Mouse (Mus musculus): ENCODE measurements around the gene Gm47791. TPM values are rescaled to one million over a fixed set of nuclear protein-coding genes. Genes with fewer than 3 reads are reported as not detected.

Gene Gm47791
- not detected for polyA plus RNA-seq (2014; fragmentation: Illumina TruSeq; extraction: RNeasy Lipid Tissue Mini Kit (QIAGEN cat#74804))

DNA sequence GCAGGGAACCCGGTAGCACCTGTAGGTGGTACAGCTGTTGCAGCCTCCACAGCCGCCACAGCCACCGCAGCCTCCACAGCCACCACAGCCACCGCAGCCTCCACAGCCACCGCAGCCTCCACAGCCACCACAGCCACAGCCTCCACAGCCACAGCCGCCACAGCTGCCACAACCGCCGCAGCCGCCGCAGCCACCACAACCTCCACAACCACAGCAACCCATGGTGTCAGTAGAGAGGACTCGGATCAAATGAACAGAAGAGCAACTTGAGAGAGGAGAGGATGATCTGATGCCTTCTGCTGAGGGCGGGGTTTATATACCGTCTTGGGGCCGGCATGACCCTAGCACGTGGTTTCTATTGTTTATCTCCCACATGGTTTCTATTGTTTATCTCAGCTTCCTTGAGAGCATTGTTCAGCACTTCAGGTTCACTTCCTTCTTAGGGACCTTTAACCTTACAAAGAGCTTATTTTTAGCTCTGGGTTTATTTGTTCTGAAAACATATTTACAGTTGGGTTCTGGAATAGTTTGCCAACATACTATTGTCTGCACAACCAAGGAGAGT, at the start of gene Gm47791:
Gm47791 (minus strand) TSS at position 222 of the 565 bp plus-strand sequence.

DNA sequence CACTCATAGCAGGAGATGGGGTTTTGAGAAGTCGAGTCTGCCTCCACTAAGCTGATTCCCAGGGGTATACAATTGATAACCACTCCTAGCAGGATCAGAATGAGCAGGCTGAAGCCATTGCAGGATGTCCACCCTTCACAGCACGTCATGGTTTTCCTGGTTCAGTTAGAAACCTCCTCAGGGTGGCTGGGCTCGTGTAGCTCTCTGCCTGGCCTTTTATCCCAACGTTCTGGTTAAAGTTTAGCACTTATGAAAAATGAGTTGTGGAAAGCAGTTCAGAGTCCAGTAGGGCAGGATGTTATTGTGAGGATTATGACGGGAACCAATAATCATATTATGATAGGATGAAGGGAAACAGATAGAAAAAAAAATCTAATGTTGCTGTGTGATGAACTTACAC, 2.8 kb downstream of the Gm47791 start, which contains the start of gene Tm4sf20:
Tm4sf20 (minus strand) TSS at position 193 of the 400 bp plus-strand sequence.

DNA sequence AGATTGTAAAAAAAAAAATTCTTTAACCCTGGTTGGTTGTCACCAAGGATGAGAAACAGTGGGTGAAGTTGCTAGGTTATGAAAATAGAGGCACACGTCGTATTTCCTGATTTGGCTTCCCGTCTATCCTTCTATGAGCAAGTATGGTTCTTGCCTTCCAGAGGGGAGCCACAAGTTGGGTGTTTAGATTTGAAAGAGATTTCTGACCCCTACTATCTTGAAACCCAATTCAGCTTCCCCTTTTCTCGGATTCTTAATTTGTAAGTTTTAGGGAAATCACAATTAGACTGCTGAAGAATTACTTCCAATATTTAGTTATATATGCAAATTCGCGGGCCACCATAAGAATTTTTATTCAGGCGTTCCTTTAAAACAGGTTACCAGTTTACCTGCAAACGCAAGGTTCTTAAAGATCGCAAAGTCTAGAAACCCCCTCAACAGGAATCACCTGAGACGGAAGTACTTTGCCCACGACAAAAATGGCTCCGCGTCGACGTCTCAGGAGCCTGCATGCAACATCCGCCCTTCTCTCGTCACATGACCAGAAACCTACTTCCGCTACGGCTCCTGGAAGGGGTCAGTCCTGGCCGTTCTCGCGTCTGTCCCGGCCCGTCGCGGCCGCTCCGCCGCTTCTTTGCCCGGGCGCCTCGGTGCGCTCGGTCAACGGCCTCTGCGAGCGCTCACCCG, 46.6 kb downstream of the Gm47791 start, which contains the start of gene Mff:
Mff (plus strand) TSS at position 552 of the 687 bp plus-strand sequence.

Other genes with a start within 250 kb of the Gm47791 start
- 19.8 TPM for gene Col4a4, start 184.4 kb downstream of the Gm47791 start, polyA plus RNA-seq (2014; fragmentation: Illumina TruSeq; extraction: RNeasy Lipid Tissue Mini Kit (QIAGEN cat#74804))
- 6.4 TPM for gene Col4a3, start 184.3 kb downstream of the Gm47791 start, polyA plus RNA-seq (2014; fragmentation: Illumina TruSeq; extraction: RNeasy Lipid Tissue Mini Kit (QIAGEN cat#74804))
- 309 TPM for gene Mff, start 46.4 kb downstream of the Gm47791 start, polyA plus RNA-seq (2014; fragmentation: Illumina TruSeq; extraction: RNeasy Lipid Tissue Mini Kit (QIAGEN cat#74804))
- not detected for gene Tm4sf20, start 2.8 kb downstream of the Gm47791 start, polyA plus RNA-seq (2014; fragmentation: Illumina TruSeq; extraction: RNeasy Lipid Tissue Mini Kit (QIAGEN cat#74804))
- gene Agfg1, start 68.2 kb upstream of the Gm47791 start, polyA plus RNA-seq (2014; fragmentation: Illumina TruSeq; extraction: RNeasy Lipid Tissue Mini Kit (QIAGEN cat#74804)), result 113 TPM
- gene A030005L19Rik, start 142.1 kb upstream of the Gm47791 start, polyA plus RNA-seq (2014; fragmentation: Illumina TruSeq; extraction: RNeasy Lipid Tissue Mini Kit (QIAGEN cat#74804)), result not detected
- not detected for gene A030014E15Rik, start 153.7 kb upstream of the Gm47791 start, polyA plus RNA-seq (2014; fragmentation: Illumina TruSeq; extraction: RNeasy Lipid Tissue Mini Kit (QIAGEN cat#74804))
- gene Gm6217, start 160.2 kb upstream of the Gm47791 start, polyA plus RNA-seq (2014; fragmentation: Illumina TruSeq; extraction: RNeasy Lipid Tissue Mini Kit (QIAGEN cat#74804)), result not detected
- gene A030003K21Rik, start 172.1 kb upstream of the Gm47791 start, polyA plus RNA-seq (2014; fragmentation: Illumina TruSeq; extraction: RNeasy Lipid Tissue Mini Kit (QIAGEN cat#74804)), result not detected
- not detected for gene Gm7544, start 184.8 kb upstream of the Gm47791 start, polyA plus RNA-seq (2014; fragmentation: Illumina TruSeq; extraction: RNeasy Lipid Tissue Mini Kit (QIAGEN cat#74804))
- not detected for gene Gm47955, start 189.0 kb upstream of the Gm47791 start, polyA plus RNA-seq (2014; fragmentation: Illumina TruSeq; extraction: RNeasy Lipid Tissue Mini Kit (QIAGEN cat#74804))
- gene Gm47959, start 229.3 kb upstream of the Gm47791 start, polyA plus RNA-seq (2014; fragmentation: Illumina TruSeq; extraction: RNeasy Lipid Tissue Mini Kit (QIAGEN cat#74804)), result not detected